Mouse (Mus musculus): Measurements from ENCODE around the gene Cda.

Cda gene

DNA sequence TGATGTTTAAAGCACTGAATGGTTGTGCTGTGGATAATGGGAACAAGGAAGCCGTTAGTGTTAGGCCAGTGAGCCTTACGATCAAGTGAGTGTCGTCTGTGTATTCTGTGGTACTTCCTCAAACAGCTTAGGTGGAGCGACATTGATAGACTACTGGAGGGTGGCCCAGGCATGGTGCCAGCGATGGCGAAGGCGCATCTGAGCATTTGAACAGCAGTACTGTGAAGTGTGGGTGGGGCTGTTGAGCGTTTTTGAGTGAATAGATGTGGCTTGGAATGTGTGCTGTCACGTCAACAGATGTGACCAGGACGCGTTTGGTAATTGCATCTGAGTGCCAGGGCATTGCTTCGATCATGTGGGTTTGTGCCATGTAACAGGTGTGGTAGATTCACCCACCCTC lies 60.1 kb downstream of the Cda start:
- in situ Hi-C loops (cut with MboI, MseI) = no loop called here

DNA sequence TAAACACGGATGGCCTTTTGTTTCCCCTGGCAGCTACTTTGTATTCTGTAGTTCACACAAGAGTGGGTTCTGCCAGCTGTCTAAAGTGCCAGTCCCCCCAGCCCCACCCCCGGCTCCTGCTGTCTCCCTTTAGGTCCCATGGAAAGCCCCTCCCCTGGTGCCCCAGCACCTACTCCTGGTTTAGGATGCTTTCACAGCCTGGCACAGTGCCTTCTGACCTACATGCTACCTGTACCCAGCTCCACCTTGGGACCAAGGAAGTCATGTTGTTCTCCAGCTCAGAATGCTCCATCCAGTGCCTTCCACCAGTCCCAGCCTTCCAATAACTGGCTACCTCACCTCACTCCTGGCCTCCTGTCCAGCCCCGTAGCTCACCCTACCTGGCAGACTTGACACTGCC lies 60.8 kb downstream of the Cda start:
- in situ Hi-C loops (cut with MboI, MseI) = no loop called here

DNA sequence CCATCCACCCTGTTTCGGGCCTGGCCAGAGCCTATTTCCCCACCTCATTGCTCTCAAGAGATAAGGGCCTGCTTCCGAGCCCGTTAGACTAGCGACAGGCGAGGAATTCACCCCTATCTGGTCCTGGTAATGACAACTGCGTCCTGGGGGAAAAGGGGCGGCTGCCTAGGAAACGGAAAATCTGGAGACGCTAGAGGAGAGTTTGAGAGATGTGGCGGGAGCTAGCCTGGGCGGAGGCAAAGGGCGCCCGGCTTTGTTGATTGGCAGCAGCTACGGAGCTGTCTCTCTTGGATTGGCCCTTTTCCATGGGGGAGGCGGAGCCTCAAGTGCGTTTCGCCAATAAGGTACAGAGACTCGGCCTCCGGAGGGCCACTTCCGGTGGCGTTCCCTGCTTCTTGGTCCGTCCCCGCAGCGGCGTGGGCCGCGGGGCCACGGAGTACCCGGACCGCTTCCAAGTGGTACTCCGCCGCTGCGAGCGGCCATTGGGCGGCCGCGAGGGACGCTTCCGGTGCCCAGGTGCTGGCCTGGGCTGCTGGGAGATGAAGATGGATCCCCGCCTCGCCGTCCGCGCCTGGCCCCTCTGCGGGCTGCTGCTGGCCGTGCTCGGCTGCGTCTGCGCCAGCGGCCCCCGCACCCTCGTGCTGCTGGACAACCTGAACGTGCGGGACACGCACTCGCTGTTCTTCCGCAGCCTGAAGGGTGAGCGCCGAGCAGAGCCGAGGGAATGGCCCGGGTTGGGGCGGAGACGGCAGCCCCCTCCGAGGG lies 63.3 kb downstream of the Cda start, which contains the start of gene Ddost:
Gene Ddost, plus strand, starts transcription at position 391 of the 765 bp plus-strand sequence.
- in situ Hi-C loops (cut with MboI, MseI) = no loop called here

DNA sequence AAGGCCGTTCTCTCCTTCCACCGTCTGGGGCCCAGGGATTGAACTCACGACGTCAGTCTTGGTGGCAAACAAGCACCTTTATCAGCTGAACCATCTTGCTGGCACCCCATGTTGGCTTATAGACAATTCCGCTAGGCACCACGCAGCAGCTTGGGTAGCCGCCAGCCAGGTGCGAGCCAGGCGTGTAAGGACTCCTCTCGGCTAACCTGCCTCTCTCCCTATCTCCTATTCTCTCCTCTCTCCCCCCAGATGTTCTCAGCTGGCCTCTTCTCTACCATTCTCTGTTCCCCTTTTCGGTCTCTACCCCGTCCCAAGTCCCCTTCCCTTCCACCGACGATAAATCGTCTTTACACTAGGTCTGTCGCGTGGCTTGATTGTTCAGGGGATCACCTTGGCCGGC lies 64.0 kb downstream of the Cda start:
- in situ Hi-C loops (cut with MboI, MseI) = no loop called here

DNA sequence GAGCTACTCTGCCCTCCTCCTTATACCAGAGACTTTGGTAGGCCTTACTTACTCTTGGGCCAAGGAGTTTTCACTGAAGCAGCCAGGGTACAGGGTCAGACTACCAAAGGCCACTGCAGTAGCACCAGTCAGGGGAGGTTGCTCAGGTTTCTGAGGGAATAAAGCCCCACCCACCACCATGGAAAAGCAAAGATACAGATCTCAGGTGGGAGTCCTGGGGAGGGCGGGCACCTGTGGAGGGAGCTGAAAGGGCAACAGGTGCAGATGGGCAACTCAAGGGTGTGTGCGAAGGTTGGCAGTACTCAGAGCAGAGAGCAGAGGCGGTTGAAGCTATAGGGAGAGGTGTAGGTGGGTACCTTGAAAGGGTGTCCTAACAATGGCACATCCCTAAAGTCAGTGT lies 64.8 kb downstream of the Cda start:
- in situ Hi-C loops (cut with MboI, MseI) = no loop called here

DNA sequence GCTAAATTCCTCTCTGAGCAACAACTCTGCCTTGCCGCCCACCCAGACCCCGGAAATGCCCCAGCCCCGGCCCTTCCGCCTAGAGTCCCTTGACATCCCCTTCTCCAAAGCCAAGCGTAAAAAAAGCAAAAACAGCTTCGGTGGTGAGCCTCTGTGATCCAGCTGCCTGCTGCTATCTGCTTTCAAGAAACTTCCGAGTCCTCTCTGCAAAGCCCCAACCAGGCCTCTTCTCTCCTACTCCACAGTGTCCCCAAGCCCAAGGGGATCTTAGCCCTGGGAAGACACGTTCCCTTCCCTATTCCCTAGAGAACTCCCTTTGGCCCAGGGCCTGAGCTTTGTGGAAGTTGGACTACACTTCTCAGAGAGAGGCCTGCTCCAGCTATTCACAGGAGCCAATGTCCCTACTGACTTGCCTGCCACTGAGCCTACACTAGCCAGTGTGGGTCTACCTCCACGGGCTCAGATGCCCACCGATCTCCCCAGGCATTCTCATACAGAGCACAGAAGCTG lies 66.5 kb downstream of the Cda start:
- in situ Hi-C loops (cut with MboI, MseI) = no loop called here

DNA sequence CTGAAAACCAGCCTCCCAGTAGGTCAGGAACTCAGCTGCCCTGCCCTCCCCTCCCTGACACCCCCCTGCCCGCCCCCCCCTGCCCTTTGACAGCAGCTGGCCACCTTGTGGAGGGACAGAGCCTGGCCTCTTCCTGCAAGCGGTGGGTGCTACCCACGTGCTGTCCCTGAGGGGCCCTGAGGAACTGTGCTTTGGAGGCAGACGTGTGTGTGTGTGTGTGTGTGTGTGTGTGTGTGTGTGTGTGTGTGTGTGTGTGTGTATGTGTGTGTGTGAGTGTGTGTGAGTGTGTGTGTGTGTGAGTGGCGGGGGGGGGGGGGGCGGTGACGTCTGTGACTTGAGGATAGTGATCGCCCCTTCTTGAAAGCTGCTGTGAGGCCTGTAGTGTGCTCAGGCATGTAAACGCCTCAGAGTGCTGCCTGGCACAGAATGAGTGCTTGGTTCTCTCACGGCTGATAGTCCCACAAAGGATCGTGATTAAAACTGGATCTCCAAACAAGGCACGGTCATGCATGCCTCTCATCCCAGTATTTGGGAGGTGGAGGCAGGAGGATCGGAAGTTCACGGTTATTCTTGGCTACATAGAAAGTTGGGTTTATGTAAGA lies 73.7 kb downstream of the Cda start:
- in situ Hi-C loops (cut with MboI, MseI) = no loop called here

DNA sequence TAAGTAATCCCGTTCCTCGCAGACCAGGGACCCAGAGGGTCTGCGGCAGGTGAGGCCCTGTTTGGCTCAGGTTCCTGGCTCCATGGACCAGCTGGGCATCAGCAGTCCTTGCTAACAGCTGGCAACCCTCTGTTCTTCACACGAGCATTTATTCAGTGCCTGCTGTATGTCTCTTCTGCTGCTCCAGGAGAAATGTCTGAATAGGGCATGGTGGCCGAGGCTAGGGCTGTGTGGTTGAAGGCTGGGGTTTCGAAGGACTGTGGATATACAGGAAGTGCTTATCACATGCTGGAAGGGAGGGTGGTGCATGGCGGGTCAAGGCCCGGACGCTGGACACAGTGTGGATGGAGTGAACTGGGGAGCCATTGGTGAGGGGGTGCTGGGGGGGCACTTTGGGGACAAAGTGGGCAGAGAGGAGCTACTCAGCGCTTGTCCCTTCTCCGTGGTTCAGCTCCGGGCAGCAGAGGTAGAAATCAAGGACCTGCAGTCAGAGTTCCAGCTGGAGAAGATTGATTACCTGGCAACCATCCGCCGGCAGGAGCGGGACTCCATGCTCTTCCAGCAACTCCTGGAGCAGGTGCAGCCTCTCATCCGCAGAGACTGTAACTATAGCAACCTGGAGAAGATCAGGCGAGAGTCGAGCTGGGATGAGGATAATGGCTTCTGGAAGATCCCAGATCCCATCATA lies 74.4 kb downstream of the Cda start:
- in situ Hi-C loops (cut with MboI, MseI) = no loop called here

DNA sequence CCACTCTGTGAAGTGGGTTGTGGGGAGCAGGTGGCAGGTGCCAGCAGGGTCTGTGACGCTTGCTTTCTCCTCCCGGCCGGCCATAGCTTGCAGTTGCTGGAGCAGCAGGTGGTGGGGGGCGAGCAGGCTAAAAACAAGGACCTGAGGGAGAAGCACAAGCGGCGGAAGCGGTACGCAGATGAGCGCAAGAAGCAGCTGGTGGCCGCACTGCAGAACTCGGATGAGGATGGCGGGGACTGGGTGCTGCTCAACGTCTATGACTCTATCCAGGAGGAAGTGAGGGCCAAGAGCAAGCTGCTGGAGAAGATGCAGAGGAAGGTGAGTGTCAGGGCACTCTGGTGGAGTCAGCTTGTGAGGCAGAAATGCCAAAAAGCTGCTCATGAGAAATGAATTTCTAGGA lies 75.8 kb downstream of the Cda start:
- in situ Hi-C loops (cut with MboI, MseI) = no loop called here

DNA sequence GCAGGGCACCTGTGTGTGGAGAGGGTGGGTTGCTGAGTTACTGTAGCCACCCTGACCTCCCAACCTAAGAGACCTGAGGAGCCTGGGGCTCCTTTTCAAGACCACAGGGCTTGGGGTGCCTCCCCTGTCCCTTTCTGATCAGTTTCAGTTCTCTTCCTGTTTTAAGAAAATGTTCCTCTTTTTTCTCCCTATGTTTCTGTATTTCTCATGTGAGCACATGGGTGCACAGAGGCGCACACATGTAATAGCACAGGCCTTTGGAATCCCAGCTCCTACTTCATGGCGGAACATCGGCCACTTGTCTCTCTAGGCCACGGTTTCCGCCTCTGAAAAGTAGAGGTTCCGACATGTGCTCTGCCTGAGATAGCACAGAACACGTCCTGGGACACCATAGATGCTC lies 79.1 kb downstream of the Cda start:
- in situ Hi-C loops (cut with MboI, MseI) = no loop called here
